Mouse (Mus musculus) spleen, postnatal 4 days (tissue): ENCODE measurements at regions not wholly inside any gene's neighbourhood (a gene's known extent, or its start where the extent isn't known, plus 50 kb on each side); places are given as distances from the start of the nearest gene placed in this dataset.

Experiments used
- DNase-seq, 2 experiments: peaks; one replicate each; pipeline ENCODE4 v3.0.0; 2022; ENCODE audit warnings: low spot score in 2 of 2

GRCm38 (mm10) chr3:34384965-34385505, 265.2 kb upstream of the Sox2 start:
- DNase-seq = no peak

DNA sequence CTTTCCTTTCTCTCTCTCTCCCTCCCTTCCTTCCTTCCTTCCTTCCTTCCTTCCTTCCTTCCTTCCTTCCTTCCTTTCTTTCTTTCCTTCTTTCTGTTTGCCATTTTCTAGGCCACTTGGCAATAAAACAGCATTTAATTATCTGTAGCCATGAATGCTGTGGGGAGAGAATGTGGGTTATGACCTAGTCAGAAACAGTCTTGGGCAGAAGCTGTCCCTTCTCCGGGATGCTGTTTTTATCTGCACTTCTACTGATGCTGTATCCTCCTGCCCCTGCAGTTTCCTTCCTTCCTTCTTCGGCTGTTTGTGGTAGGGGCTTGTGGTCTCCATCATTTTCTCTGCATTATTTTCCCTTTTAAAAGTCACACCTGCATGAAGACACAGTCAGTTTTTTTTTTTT, 272.3 kb upstream of the Sox2 start:
- no peak for DNase-seq

- DNase-seq = no peak
These were observed 272.9 kb upstream of the Sox2 start for GRCm38 (mm10) chr3:34377329-34377728.

GRCm38 (mm10) chr3:34371418-34371817, 278.8 kb upstream of the Sox2 start:
- DNase-seq = no peak

GRCm38 (mm10) chr3:34338100-34338499, 257.0 kb upstream of the Dnajc19 start:
- no peak for DNase-seq

DNA sequence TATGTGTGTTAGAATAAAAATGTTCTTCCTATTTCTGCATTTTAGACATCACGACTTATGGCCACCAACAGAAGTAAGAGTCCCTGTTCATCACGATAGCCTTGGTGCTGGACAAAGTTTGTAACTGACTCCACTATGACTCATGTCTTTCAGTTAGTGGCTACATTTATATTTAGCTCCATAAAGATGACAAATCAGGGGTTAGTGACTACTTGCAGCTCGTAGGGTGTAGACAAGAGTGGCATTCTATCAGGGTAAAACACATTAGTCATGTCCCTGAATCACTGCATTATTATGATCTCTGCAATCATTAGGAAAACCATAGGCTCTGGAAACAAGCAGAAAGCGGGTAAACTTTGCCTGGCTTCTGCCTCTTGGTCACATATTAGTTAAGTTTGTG, 252.4 kb upstream of the Dnajc19 start:
- DNase-seq = no peak

- DNase-seq = no peak
These were observed 250.8 kb upstream of the Dnajc19 start for GRCm38 (mm10) chr3:34331889-34332276.

DNA sequence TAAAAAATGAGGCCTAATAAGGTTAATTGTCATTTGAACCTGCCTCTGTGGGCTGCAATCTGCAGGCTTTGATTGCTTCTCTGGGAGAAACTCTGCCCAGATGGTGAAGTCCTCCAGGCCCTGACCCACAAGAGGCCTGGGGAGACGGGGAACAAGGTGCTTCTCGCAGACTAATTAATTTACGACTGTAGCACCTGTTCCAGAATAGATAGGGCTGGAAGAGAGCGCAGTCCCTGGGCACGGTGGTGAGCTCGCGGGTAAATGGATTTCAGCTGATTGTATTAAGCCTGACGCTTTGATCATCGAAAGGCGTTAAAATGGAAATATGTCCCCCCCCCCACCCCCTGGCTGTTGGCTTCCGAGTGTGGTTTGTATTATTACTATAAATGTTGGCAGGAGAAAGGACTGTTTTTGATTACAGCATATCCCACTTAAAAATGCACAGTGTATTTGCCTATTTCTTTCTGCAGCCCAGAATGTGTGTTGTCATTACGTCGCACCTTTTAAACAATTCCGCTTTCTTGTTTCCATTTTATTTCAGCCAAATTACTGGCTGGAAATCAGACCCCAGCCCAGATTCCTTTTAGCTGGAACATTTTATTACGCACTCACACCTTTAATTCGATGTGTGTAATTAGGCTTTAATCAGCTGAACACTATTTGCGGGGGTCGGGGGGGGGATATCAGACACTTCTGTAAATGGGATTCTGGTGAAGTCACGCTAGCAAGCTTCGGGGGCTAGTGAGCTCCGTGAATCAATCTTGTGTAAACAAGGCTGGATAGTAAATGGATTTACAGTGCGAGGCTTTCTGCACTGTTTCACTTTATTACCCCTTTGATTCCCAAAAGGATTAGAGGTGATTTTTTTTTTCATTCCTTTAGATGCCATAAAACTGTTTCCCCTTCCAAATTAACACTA, 250.1 kb upstream of the Dnajc19 start:
- no peak for DNase-seq

DNA sequence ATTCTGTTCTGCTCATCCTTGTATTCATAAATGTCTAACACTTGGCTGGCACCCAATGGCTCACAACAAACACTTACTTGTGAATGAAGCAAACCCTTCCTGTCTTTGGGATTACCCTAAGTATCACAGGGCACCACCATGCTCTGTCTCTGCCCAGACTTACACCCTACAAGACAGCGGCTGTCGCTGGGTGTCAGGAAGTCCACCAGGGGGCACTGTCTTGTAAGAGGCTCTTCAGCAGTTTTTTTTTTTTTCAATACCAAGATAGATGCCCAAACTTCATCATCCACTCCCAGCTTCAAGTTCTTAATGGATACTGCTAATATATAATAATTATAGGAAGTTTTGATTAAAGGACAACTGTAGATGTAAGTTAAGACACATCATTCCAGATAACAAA, 247.7 kb upstream of the Dnajc19 start:
- peak in 1 of 2 experiments; percentile 53 for DNase-seq

DNA sequence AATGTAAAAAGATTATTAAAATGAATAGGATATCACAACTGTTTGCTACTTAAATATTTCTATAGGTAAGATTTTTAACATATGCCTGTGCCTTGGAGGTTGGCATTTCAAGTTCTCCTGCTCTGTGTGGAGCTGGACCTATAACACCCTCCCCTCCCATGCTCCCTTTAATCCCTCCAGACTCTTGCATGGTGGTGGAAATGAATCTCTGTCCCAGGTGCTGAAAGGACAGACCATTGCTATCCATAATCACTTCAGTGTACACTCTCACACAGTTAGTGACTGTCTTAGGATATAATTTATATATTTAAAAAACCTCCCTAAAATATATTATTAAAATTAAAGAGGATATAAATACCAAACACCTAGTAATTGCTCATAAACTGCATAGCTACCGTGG, 244.5 kb upstream of the Dnajc19 start:
- DNase-seq = no peak

DNA sequence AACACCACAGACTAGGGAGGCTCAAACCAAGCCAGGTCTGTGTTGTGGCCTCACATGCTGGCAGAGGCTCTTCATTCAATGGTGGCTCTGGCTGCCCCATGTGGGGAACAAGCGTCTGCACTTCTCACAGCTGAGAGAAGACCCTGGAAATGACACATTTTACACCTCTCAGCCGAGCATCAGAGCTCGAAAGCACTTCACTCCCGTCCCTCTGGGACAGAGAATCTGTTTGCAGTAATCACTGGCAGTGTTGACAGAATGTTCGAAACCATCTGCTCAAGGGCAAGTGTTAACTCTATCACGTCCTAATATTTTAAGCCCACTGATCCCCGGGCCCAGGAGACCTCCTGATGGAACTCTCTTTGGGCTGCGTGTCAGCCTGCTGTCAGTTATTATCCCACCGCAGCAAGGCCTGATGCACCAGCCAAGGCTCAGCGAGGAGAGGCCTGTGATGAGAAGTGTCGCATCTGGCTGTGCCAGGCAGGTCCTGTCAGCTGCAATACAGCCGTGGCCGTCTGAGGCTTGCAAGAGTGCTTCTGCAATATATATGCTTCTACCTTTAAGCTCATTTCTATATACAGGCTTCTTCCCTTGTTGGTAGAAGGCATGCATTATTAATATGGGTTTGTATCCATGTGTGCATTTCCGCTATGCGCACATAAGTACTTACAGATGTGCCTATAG, 241.5 kb upstream of the Dnajc19 start:
- DNase-seq = peak in 1 of 2 experiments; percentile 22

DNA sequence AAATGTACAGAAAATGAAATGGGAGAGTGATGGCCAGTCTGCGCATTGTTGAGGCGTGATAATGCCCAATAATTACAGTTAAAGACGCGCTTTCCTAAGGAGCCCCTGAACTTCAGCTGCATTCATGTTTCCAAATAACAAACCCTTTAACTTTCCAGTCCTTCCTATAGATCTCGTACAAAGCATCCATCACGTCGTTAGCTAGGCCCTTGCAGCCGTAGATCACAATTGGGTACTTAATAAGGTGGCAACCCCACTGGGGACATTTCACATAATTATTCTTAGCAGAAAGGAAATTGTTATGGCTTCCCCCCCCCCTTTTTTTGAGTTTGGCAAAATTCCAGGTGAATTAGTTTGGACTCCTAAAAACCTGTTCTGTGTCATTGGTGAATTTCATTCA, 233.7 kb upstream of the Dnajc19 start:
- DNase-seq = no peak

- DNase-seq = no peak
These were observed 233.3 kb upstream of the Dnajc19 start for GRCm38 (mm10) chr3:34314393-34314792.

DNA sequence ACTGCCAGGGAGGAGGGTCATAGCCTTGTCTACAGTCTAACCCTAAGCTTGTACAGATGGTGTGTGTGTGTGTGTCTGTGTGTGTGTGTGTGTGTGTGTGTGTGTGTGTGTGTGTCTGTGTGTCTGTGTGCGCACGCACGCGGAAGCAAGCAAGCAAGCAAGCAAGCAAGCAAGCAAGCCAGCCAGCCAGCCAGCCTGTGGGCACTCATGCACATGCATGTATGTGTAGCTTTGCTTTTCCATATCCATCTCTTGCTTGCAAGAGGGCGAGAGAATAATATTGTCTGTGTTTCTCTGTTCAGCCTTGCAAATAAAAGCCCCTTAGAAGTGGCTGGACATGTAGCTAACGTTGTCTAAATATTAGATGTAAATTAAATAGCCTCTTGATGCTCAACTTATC, 230.8 kb upstream of the Dnajc19 start:
- DNase-seq = no peak

- no peak for DNase-seq
These were observed 218.5 kb upstream of the Dnajc19 start for GRCm38 (mm10) chr3:34299637-34300036.

DNA sequence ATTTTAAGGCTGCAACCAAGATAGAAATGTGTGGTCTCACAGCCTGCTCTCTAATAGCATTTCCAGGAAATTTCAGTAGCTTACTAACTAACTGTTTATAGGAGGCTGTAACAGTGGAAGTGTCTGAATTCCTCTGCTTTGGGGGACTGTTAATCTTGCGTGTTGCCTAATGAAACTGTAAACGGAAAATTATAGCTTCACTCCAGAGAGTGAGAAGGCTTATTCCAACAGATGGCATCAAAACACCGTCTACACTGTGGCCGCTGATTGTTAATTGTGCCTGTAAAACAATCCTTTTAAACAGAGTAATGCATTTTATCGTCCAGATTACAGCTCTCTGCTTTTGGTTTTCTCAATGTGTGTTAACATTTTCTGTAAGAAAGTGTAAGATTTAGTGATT, 206.7 kb upstream of the Dnajc19 start:
- no peak for DNase-seq

DNA sequence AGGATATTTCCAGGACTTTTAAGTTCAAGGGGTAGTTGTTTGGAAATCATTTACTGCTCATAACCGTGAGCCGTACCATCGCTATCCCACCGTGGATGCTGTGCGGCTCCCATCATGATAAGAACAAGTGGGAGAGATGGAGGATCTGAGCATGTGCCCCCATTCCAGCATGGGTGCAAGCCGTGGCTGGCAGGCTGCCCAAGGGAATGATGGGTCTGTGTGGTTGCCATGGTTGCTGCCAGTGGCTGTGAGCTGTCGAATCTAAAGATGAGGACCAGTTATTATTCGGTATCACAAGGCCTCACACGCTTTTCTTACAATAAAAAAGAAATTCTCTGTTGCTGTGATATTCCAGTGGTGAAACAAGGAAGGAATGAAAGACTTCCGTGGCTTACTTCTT, 189.0 kb upstream of the Dnajc19 start:
- DNase-seq = no peak

GRCm38 (mm10) chr3:34266462-34266861, 185.3 kb upstream of the Dnajc19 start:
- DNase-seq = no peak

DNA sequence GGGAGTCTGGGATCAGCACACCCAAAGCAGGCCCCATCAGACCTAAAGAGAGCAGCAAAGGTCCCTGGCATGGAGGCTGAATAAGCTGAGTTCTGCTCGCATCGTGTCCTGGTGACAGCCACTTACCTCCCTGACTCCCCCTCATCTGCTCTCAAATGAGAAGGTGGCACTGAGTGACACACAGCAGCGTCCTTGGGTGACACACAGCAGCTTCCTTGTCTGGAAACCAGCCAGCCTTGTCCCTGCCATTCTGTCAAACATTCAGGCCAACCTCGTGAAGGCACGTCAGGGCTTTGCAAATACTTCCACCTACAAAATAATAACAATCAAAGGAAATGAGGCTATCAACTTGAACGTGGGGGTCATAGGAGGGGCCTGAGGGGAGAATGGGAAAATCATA, 183.7 kb upstream of the Dnajc19 start:
- no peak for DNase-seq

DNA sequence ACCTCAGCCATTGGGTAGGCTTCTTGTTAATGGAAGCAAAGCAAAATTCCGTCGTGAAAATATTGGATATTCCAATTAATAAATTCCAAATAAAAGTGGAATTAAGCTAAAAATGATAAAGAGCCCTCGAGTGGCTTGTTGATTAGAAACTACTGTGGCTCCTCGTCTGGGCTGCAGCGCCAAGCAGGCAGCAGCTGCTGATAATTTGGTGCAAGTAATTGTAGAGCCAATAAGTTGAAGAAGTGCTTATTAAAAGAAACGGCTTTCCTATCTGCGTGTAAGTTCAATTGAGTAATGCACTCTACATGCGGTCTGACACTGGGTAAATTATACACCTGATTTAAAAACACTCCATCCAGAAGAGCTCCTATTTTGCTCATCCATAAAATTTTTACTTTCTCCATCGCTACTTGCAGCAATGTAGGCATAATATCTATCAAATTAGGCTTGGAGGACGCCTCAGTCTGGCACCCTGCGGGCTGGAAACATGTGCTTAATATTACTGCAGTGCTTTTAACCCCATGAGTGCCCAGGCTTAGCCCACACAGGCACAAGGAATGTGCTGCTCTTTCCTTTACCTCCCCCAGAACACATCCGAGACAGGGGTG, 171.7 kb upstream of the Dnajc19 start:
- DNase-seq = no peak

- no peak for DNase-seq
These were observed 161.0 kb upstream of the Dnajc19 start for GRCm38 (mm10) chr3:34242126-34242525.

- DNase-seq = no peak
These were observed 158.9 kb upstream of the Dnajc19 start for GRCm38 (mm10) chr3:34239978-34240377.
